Mouse (Mus musculus): ENCODE data around the gene Zfp963.

The Zfp963 gene

DNA sequence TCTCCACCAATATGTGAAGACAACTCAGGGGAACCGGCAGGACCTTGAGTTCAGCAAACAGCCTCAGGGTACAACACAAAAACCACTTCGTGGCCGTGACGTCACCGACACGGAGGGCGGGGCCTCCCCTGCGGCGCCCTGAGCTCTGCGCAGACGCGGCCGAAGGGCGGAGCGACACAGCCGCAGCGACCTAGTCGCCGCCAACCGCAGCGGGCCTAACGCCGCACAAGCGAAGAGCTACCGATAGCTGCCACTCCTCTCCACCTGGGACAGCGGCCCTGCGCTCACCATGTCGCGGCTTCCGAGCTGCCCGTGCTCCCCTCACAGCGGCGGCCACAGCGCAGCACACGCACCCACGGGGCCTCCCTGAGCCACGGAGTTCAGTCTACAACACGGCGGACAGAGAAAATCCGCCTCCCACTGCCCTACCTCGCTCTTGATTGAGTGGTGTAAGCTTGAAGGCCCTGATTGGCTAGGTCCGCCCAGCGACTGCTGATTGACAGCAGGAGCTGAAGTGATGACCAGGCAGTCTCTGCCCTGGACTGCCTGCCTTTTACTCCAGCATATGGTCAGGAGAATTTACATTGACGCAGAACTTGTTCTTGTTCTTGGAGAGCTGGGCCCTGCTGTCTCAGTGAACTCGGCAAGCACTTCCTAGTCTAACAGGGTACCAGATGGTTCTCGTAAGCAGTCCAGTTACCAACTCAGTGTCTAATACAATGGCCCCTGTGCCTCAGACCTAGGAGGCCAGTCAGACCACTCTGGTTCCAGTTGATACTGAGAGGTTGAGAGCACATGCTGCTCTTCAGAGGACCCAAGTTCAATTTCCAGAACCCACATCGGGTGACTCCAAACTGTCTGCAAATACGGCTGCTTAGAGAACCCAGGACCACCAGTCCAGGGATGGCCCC is at the start of gene Zfp963:
TSS of gene Zfp963 (minus strand) at position 427 of the 911 bp plus-strand sequence.
- peak; percentile 97 for DNase-seq

DNA sequence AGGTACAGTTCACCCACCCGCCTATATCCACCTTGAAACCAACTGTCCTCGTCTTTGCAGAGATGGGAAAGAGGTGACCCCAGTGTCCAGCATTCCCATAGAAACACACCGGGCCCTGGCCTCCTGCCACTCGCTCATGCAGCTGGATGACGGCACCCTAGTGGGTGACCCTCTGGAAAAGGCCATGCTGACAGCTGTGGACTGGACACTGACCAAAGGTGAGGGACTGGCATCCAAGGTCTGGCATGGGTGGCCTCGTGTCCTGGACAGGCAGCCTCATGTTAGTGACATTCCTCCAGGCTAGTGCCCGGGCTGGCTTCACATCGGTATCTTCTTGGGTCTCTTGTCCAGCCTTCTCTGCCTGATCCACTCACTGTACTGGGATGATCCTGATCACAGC is 49.5 kb upstream of the Zfp963 start:
- DNase-seq = no peak

DNA sequence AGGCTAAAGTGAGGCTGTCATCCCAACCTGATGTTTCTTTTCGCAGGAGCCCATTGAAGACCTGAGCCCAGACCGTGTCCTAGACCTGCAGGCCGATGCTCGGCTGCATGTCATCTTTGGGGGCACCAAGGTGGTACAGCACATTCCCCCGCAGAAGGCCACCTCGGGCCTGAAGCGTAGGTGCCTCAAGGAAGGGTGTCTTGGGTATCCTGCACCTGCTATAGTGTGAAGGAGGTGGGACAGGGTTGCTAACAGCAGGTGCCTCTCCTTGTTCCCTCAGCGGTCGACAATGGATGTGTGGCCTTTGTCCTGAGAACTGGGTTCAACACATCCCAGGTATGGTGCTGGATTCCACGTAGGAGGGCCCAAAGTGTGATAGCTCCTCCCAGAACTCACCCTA is 47.9 kb upstream of the Zfp963 start:
- no peak for DNase-seq

DNA sequence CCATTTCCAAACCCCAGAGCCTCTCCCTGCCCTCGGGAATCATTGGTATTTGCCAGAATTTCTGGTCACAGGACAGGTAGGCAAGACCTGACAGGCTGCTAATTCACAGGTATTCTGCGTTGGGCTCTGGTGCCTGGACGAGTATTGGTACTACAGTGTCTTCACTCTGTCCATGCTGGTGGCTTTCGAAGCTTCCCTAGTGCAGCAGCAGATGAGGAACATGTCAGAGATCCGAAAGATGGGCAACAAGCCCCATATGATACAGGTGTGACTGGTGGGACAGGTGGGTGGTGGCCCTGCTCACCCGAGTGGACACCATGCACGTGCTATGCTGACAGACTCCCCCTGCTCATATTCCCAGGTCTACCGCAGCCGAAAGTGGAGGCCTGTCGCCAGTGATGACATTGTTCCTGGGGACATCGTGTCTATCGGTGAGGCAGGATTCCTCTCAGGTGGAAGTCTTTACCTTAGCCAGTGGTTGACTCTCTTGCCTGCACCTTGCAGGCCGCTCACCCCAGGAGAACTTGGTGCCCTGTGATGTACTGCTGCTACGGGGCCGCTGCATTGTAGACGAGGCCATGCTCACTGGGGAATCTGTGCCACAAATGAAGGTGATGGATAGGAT is 47.1 kb upstream of the Zfp963 start:
- DNase-seq = no peak

DNA sequence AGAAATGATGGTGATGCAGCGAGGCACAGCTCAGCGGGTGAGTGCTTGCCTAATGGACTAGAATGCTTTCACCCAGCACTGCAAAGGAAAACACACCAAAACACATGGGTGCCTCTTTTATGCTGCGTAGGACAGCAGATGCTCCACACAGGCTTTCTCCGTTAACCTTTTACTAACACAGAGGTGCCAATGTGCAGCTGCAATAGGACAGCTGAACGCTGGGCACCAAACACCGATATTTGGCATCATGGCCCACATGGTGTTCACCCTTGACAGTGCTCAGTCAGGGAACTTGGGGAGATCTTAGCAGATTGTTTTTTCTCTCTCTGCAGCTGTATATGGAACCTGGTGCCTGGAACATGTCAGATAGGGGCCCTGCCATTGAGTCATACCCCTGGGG is 45.1 kb upstream of the Zfp963 start:
- no peak for DNase-seq

DNA sequence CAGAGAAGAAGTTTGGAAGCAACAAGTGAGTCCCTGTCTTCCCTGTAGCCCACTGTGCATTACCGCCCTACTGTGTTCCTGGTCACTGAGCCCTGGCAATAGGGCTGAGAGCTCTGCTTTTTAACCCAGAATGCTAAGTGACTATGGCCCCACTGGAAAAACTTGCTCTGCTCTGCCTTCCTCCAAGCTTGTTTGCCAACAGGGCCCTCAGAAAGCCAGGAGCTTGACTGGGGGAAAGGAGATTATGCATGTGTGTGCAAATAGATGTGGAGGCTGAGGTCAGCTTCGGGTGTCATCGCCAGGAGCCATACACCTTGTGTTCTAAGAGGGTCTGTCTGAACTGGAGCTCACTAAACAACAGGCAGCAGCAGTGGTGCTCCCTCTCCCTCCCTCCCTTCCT is 44.3 kb upstream of the Zfp963 start:
- no peak for DNase-seq

DNA sequence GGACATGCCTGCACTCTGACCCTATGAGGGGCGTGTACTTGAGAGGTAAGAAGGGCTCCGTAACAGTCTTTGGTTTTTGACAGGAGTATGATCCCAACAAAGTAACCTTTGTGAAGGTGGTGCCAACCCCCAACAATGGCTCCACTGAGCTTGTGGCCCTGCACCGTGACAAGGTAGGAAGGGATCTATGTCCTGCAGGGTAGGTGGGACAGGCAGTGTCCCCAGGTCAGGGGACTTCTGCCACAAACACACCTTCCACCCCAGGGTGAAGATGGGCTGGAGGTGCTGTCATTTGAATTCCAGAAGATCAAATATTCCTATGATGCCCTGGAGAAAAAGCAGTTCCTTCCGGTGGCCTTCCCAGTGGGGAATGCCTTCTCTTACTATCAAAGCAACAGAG is 43.9 kb upstream of the Zfp963 start:
- no peak for DNase-seq

DNA sequence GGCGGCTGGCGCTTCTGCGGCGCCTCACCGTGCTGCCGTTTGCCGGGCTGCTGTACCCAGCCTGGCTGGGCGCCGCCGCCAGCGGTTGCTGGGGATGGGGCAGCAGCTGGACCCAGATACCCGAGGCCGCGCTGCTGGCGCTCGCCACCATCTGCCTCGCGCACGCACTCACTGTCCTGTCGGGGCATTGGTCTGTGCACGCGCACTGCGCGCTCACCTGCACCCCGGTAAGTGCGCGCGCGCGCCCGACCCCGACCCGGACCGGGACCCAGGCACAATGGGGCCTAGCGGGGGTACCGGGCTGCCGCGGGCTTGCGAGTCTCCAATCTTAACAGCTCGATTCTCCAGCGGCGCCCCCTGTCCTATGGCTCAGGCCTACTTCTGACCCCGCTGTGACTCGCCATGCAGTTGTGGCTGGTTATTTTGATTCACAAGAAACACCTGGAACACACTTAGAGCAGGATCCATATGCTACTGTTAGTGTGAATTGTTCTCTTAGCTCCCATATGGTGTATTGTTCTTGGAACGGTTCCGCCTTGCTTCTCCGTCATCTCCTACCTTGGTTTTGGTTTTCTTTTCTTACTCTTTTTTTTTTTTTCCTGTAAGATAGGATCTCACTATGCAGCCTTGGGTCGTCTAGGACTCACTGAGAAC is 41.8 kb upstream of the Zfp963 start:
- peak; percentile 11 for DNase-seq

DNA sequence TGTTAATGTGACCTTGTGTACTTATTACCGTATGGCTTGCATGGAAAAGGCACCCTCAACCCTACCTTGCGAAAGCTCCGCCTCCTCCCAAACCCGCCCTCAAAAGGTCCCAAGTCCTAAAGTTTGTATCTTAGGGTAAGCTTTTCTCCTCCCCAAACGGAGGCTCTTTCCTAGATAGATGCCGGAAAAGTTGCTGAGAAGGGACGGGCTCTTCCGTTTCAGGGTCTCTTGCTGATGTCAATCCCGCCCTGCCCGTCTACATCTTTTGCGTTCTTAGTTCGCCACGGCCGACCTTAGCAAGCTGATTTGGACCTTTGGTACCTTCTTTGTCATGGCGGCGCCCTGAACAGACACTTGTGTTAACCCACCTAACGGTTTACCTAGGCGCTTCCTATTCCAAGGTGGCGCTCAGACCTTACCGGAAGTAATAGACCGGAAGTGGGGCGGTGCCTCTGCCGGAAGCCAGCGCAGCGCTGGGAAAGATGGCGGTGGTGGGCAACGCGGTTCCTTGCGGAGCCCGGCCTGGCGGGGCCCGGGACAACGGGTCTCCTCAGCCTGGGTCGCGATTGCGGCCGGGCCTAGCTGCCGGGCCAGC is 41.1 kb upstream of the Zfp963 start, which contains the start of the genes Atp13a1 and Zfp866:
TSS of gene Atp13a1 (plus strand) at position 391 of the 595 bp plus-strand sequence.
TSS of gene Zfp866 (minus strand) at position 406 of the 595 bp plus-strand sequence.
- peak; percentile 94 for DNase-seq

DNA sequence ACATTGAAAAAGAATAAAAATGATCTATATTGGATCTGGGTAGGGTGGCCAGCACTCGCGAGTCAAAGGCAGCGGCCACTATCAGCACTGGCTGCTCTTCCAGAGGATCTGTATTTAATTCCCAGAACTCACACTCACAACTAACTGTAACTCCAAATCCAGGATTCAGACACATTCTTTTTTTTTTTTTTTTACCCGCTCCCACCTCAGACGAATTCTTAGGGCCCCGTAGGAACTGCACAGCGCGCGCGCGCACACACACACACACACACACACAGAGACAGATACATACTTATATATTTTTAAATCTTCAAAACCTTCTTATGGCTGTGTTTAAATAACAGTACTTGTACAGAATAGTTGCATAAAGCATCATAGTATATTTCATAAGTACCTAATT is 40.6 kb upstream of the Zfp963 start:
- DNase-seq = no peak

DNA sequence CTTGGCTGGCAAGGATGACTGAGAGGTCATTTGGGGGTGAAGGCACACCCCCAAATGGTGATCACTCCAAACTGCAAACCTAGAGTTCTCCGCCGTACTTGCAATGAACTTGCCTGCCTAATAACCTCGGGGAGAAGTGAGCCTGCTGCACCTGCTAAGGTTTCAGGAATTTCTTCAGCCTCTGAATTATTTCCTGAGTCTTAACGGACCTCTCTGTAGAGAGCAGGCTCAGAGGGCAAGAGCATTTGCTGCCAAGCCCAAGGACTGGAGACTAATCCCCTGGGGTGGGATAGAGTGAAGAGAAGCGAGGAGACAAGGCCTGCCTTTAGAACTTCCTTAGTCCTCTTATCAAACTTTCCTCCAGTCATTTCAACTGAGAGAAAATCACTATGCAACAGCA is 40.0 kb upstream of the Zfp963 start:
- no peak for DNase-seq

DNA sequence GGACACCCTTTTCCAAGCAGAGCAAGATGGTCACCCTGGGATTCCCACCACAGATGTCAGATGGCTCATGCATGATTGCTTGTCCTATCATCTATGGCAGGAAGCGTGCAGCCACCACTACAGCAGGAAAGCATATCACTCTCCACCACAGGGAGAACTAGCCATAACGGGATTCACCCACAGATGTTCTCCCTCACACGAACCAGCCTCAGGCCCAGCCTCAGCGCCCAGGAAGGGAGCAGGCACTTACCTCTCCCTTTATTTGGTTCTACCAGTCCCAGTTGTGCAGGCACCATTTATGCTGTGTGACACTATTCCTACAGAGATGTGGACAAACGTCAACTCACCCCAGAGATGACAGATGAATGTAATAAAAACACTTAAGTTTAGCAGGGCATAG is 39.3 kb upstream of the Zfp963 start:
- DNase-seq = no peak

DNA sequence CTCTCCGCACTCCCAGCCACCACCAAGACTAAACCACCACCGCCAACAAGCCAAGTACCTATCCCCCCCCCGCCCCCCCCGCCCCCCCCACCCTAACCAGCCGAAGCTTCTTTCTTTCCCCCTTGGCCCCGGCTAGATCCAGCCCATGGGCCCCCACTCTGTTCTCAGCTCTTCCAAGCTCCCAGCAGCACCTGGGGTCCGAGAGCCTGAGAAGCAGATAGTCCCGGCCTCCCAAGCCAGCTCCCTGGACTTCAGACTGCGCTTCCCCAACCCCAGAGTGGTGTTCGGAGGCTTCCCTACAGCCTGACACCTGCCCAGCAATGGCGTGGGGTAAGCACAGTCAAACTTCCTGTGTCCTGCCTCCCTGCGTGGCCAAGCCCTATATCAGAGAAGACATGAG is 27.3 kb upstream of the Zfp963 start:
- DNase-seq = no peak

DNA sequence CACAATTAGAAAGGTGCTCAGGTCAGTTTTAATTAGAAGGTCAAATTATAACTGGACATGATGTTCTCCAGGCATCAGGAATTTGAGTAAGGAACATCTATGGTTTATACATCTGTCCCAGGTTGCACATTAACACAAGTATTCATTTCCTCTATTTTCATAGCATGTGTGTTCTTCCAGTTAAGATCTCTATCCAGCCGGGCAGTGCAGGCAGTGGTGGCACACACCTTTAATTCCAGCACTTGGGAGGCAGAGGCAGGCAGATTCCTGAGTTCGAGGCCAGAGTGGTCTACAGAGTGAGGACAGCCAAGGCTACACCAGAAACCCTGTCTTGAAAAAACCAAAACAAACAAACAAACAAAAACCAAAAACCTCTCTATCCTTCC is 25.4 kb upstream of the Zfp963 start:
- DNase-seq = no peak

DNA sequence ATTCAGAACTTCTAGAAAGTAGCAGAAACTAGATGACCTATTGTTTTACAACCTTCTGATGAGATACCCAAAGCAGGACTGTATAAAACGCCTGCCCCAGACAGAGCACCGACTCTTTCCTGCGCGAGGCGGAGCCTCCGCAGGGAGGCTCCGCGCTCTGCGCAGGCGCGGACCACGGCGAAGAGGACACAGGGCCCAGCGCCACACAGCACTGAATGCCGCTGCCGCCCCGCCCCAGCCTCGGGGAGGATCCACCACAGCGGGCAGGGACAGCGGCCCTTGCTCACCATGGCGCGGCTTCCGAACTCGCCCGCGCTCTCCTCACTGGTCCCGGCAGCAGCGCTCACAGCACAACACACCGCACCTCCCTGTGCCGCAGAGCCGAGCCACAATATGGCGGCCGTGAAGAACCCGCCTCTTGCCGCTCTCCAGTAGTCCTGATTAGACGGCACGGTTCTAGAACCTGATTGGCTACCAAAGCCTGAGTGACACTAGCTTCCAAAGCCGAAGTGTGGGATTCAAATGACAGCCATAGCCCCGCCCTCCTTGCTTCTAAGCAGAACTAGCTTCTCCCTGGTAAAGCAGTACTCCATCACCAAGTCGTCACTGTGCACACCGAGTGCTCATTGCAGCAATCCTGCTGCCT is 24.9 kb upstream of the Zfp963 start, which contains the start of gene Gm20422:
TSS of gene Gm20422 (minus strand) at position 384 of the 646 bp plus-strand sequence.
- peak; percentile 97 for DNase-seq

DNA sequence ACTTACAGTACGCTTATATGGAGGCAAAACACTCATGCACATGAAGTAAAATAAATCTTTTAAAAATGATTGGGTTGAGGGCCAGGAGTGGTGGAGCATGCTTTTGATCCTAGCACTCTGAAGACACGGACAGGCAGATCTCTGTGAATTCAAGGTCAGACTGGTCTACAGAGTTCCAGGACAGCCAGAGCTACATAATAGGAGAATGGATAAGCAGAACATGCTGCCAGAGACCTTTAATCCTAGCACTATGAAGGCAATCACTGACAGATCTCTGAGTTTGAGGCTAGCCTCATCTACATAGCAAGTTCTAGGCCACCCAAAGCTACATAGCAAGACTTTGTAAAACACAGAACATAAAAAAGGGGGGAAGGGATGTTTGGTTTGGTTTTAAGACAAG is 22.3 kb upstream of the Zfp963 start:
- DNase-seq = no peak

DNA sequence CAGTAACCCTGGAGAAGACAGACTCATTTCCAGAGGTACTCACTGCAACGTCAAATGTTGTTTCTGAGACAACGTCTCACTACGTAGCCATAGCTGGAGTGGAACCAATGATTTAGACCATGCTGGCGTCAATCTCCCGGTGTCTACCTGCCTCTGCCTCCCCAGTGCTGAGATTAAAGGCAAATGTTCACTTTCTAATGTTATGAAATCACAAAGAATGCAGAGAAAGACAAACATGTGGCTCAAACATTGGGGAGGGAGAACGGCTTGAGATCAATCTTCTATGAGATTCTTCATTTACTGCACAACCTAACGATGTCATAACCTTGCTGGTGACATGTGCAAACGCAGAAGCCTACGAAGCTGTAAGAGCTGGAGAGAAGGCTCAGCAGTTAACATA is 21.5 kb upstream of the Zfp963 start:
- no peak for DNase-seq

DNA sequence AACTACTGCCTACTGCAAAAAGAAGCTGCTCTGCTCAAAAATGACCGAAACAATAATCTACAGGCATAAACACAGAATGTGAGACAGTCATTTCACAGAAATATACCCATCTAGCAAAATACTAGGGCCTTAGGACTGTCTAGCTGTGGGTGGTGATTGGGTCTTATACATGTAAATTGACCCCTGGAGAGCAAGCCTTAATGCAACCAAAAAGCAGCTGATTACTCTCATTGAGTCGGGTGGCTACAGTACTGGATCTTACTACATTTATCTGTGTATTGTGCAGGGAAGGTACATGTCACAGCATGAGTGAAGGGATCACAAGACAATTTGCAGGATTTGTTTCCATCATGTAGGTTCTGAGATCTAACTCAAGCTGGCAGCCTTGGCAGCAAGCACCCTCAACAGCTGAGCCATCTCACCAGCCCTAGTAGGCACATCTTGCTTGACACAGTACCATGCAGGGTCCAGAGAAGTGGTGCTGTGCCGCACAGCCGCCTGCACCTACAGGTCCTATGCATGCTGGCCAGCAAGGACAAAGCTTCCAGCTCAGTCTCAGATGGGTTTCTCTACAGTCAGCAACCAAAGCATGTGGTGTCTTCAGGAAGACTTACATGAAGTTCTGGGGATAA is 12.2 kb upstream of the Zfp963 start:
- DNase-seq = no peak

DNA sequence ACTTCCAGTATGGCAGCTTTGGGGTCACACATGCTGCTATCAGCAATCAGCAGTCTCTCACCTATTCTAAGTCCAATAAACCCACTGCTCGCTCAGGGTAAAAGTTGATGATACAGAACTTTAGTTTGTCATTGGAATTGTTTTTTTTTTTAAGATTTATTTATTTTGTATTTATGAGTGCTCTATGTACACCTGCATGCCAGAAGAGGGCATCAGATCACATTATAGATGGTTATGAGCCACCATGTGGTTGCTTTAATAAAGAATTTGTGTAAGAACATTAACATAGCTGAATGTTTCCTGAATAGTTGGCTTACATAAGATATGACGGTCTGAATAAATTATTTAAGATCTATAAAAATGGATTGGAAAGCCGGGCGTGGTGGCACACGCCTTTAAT is 8.5 kb upstream of the Zfp963 start:
- DNase-seq = no peak

DNA sequence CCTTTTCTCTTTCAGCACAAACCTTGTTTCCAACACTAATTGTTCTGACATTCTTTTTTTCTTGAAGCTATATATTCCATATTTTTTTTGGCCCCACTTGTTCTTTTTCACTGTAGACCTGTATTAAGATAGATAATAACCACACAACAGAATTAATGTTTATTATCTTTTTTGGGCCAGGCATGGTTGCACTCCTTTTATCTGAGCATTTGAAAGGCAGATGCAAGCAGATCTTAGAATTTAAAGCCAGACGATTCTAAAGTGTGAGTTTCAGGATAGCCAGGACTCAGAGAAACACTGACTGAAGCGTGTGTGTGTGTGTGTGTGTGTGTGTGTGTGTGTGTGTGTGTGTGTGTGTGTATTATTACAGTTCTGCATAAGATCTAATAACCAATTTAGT is 2.7 kb upstream of the Zfp963 start:
- DNase-seq = no peak

DNA sequence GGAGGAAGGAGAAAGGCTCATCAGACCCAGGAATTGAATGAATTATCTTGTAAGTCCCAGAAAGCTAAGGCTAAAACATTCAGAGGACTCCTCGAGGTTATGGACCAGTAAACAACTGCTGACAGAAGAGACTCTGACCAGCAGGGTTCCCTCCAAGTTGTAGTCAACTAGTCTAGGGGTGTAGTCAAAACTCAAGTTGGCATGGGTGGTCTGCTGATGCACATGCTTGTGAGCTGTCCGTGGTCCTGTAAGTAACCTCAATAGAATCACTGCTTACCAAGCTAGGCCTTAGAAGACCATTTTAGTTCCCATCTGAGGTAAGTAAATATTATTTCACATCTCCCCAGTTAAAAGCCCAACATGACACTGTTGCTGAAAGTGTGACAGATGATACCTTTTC is 8.5 kb downstream of the Zfp963 start:
- no peak for DNase-seq

DNA sequence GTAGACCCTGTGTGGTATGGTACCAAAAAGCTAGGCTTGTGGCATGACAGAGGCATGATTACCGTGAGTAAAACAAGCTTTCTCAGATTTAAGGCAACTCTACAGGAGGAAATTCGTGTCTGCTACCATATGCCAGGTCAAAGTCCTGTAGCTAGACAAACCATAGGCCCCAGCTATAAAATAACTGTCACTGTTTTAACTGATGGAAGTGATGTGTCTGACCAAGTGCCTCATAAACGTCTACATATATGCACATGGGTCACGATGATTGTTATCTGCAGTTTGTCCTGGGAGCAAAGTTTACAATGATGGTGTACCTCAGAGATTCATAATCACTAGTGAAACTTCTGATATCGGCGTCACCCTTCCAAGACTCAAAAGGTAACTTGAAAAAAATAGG is 9.0 kb downstream of the Zfp963 start:
- no peak for DNase-seq
